Mouse (Mus musculus) hindbrain, embryonic 16.5 days (tissue): ENCODE data around the gene Nudt22. TPM values are rescaled to one million over a fixed set of nuclear protein-coding genes. Genes with fewer than 3 reads are reported as not detected.
"Not testable (repeated sequence)": the region's sequence is repeated elsewhere in the genome, so short reads cannot be mapped to it uniquely, and the experiment has no call there.

Experiments used
- ATAC-seq: fragments of 200-750 bp; cut with Nextera tagmentation; 2 replicates; pipeline ENCODE4 v1.8.0; 2017; ENCODE audit warnings: moderate TSS enrichment, moderate library complexity
- H3K27ac ChIP-seq: fragments of 300-500 bp; sonication (generic); 2 replicates; pipeline ENCODE4 v1.5.1; 2014; ENCODE audit warnings: low read depth, mild to moderate bottlenecking, control low read depth, low read length, moderate library complexity
- H3K27me3 ChIP-seq: fragments of 300-500 bp; sonication (generic); replicated peaks from 2 replicates; pipeline ENCODE4 v1.6.1; 2014; ENCODE audit warnings: low read length; ENCODE audit not compliant: control insufficient read depth, insufficient read depth
- H3K36me3 ChIP-seq: fragments of 300-500 bp; sonication (generic); 2 replicates; pipeline ENCODE4 v1.6.1; 2014; ENCODE audit warnings: mild to moderate bottlenecking, low read length, moderate library complexity, mixed read lengths; ENCODE audit not compliant: control insufficient read depth, insufficient read depth
- H3K4me1 ChIP-seq: fragments of 300-500 bp; sonication (generic); 2 replicates; pipeline ENCODE4 v1.6.1; 2014; ENCODE audit warnings: low read depth, low read length; ENCODE audit not compliant: control insufficient read depth, insufficient read depth
- H3K4me2 ChIP-seq: fragments of 300-500 bp; sonication (generic); 2 replicates; pipeline ENCODE4 v1.6.1; 2014; ENCODE audit warnings: mild to moderate bottlenecking, low read length, control low read depth, moderate library complexity
- H3K4me3 ChIP-seq: fragments of 300-500 bp; sonication (generic); 2 replicates; pipeline ENCODE4 v1.5.1; 2014; ENCODE audit warnings: mild to moderate bottlenecking, low read length, control low read depth, moderate library complexity
- H3K9ac ChIP-seq: fragments of 300-500 bp; sonication (generic); 2 replicates; pipeline ENCODE4 v1.6.1; 2014; ENCODE audit warnings: low read depth, mild to moderate bottlenecking, control low read depth, low read length, moderate library complexity
- H3K9me3 ChIP-seq: fragments of 300-500 bp; sonication (generic); 2 replicates; pipeline ENCODE4 v1.6.1; 2014; ENCODE audit warnings: mild to moderate bottlenecking, low read length, moderate library complexity; ENCODE audit not compliant: control insufficient read depth
- WGBS: fragments of 180-500 bp; shearing (Covaris S2); extraction: QIAGEN DNeasy Blood & Tissue Kit; methylation state at CpG from one replicate; pipeline ENCODE4 v1.1.7; 2014; 5-methylcytosine and 5-hydroxymethylcytosine counted together
- polyA plus RNA-seq: library from polyadenylated mRNA; unstranded; fragments of >200 nt; fragmentation: Nextera tagmentation; extraction: Ambion mirVana; gene quantifications from 2 replicates; pipeline ENCODE4 v1.2.1, GENCODE M21; 2015

Gene Nudt22
- polyA plus RNA-seq, 1 experiment from 2014 or later, result 21.8 TPM

GRCm38 (mm10) chr19:6999360-7000063, 3.6 kb upstream of the Nudt22 start:
- 97% methylated on average over 19 of the region's 19 CpGs for WGBS
- H3K4me1 ChIP-seq, result peaks cover 23% of the 10 kb centered on the region
- no peaks in the 10 kb centered on the region for H3K9me3 ChIP-seq
- no peak overlapping the region for H3K4me3 ChIP-seq
- H3K27ac ChIP-seq, result no peak overlapping the region
- H3K36me3 ChIP-seq, result peaks cover 16% of the 10 kb centered on the region
- H3K4me2 ChIP-seq, result no peak overlapping the region
- H3K27me3 ChIP-seq, result no peaks in the 10 kb centered on the region
- ATAC-seq, result no peak
- no peak overlapping the region for H3K9ac ChIP-seq

DNA sequence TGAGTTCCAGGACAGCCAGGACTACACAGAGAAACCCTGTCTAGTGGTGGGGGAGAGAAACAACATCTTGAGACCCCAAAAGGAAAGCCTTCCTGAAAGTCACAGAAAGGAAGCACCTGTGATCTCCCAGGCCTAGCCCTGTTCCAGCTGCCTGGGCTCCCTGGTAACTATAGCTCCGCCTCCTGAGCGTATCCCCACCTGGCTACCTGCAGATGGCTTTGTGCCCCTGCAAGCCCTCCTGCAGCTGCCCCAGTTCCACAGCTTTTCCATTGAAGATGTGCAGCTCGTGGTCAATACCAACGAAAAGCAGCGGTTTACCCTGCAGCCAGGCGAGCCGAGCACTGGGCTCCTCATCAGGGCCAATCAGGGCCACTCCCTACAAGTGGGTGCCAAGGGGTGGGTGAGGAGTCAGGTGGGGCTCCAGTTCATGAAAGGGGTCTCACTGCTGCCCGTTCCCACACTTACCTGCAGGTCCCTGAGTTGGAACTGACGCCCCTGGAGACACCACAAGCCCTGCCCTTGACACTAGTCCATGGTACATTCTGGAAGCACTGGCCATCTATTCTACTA, 1.9 kb upstream of the Nudt22 start:
- WGBS, result 79% methylated on average over 9 of the region's 9 CpGs
- Histone ChIP-seq H3K9ac (no peak overlapping the region), H3K9me3 (no peaks in the 10 kb centered on the region), H3K4me1 (peaks cover 29% of the 10 kb centered on the region), H3K27me3 (no peaks in the 10 kb centered on the region), H3K4me3 (no peak overlapping the region), H3K36me3 (peaks cover 16% of the 10 kb centered on the region), H3K4me2 (no peak overlapping the region), H3K27ac (no peak overlapping the region)
- ATAC-seq, result no peak

DNA sequence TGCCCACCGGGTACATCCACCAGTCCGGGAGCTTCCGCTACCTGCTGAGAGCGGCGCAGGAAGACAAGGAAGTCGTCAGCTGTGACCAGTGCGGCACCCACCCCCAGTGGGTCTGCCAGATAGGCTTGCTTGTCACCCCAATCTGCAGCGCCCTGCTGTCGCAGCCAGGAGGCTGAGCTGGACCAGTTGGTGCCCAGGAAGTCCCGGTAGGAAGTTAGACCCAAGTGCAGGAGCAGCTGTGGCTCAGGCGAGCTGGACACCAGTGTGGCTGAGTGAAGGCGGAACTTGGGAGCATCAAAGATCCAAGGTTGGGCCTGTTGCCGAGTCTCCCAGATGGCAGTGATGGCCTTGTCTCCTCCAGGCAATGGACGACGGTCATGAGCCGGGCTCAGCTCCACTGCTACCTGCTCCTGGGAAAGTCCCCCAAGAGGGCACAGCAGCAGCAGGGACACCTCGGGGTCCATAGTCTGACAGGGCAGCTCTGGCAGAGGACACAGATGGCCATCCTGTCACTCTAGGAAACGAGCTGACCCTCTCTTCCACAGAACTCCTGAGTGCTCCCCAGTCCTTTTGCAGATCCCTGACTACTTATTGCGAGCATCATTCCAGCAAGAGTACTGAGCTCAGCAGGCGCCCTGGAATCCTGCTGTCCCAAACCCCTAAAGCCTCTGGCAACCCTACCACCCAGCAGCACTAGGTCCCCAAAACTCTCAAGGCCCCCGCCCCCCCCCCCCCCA, 494 bp downstream of the Nudt22 start:
- H3K4me3 ChIP-seq, result peak overlapping the region; percentile 69
- peak overlapping the region; percentile 83 for H3K9ac ChIP-seq
- H3K27ac ChIP-seq, result peak overlapping the region; percentile 39; the same call in 1 of the 2 replicates
- peaks cover 16% of the 10 kb centered on the region for H3K36me3 ChIP-seq
- no peaks in the 10 kb centered on the region for H3K9me3 ChIP-seq
- H3K4me1 ChIP-seq, result peaks cover 35% of the 10 kb centered on the region
- H3K4me2 ChIP-seq, result peak overlapping the region; percentile 75
- no peak for ATAC-seq
- H3K27me3 ChIP-seq, result no peaks in the 10 kb centered on the region
- WGBS, result 45% methylated on average over 21 of the region's 21 CpGs

DNA sequence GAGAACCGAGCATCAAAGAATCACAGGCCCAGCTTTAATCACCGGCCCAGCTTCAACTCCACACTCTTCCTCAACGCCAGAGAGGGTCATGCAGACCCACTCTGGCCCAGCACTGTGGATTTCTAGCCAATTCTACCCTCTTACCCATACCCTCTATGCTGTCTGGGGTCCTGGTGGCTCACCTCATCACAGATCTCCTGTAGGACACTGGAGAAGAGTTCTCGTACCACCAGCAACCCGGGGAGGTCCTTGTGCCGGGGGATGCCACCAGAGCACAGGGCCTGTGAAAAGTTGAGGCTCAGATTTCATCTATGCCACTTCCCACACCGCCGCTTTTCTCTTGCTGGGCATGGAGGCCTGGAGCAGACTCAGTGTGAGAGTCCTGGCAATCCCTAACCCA, 1.4 kb downstream of the Nudt22 start:
- H3K27me3 ChIP-seq, result no peaks in the 10 kb centered on the region
- no peak overlapping the region for H3K9ac ChIP-seq
- no peak overlapping the region for H3K4me2 ChIP-seq
- H3K4me3 ChIP-seq, result no peak overlapping the region
- ATAC-seq, result no peak
- peaks cover 35% of the 10 kb centered on the region for H3K4me1 ChIP-seq
- peaks cover 8% of the 10 kb centered on the region for H3K36me3 ChIP-seq
- H3K9me3 ChIP-seq, result no peaks in the 10 kb centered on the region
- 85% methylated on average over 8 of the region's 8 CpGs for WGBS
- no peak overlapping the region for H3K27ac ChIP-seq

DNA sequence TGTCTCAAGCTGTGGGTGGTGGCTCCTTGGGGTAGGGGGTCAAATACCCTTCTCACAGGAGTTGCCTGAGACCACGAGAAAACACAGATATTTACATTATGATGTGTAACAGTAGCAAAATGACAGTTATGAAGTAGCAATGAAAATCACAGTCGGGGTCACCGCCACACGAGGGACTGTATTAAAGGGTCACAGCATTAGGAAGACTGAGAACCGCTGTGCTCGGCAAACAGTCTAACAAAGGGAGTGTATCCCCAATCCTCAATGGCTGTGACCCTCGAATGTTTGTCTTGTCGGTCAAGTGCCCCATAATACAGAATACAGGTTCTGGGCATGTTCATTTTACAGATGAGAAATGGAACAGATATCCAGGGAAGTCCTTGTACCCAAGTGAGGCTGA, 1.9 kb downstream of the Nudt22 start:
- Histone ChIP-seq H3K9me3 (no peaks in the 10 kb centered on the region), H3K4me3 (no peak overlapping the region), H3K9ac (no peak overlapping the region), H3K4me1 (peaks cover 35% of the 10 kb centered on the region), H3K27me3 (no peaks in the 10 kb centered on the region), H3K4me2 (no peak overlapping the region), H3K27ac (no peak overlapping the region), H3K36me3 (peaks cover 4% of the 10 kb centered on the region)
- WGBS, result 84% methylated on average over 8 of the region's 8 CpGs
- no peak for ATAC-seq

- ATAC-seq, result no peak
- Histone ChIP-seq H3K27ac (no peak overlapping the region), H3K9me3 (no peaks in the 10 kb centered on the region), H3K4me1 (peaks cover 36% of the 10 kb centered on the region), H3K27me3 (no peaks in the 10 kb centered on the region), H3K4me3 (peak overlapping the region; percentile 41), H3K36me3 (no peaks in the 10 kb centered on the region), H3K9ac (peak overlapping the region; percentile 50), H3K4me2 (peak overlapping the region; percentile 70)
- WGBS, result 61% methylated on average over 14 of the region's 14 CpGs
Measured at GRCm38 (mm10) chr19:6993011-6993770, 2.7 kb downstream of the Nudt22 start.

- ATAC-seq, result peak; percentile 92
- peak within 1 kb of the TSS; percentile 70 for H3K4me2 ChIP-seq
Measured at GRCm38 (mm10) chr19:6992011-6992858, 3.7 kb downstream of the Nudt22 start, which contains the start of gene Dnajc4. Gene Dnajc4, minus strand, starts transcription at chr19:6992572.

DNA sequence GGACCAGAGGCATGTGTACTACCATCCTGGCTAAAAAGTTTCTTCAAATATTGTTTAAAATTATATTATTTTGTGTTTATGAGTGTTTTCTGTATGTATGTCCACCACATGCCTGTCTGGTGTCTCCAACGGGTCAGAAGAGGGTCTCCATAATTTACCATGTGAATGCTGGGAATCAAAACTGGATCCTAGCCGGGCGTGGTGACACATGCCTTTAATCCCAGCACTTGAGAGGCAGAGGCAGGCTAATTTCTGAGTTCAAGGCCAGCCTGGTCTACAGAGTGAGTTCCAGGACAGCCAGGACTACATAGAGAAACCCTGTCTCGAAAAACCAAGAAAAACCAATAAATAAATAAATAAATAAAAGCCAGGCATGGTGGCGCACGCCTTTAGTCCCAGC, 4.8 kb downstream of the Nudt22 start:
- peaks cover 37% of the 10 kb centered on the region for H3K4me1 ChIP-seq
- H3K27ac ChIP-seq, result not testable (repeated sequence)

More at GRCm38 (mm10) chr19:6992011-6992858, 3.7 kb downstream of the Nudt22 start, which contains the start of gene Dnajc4:
- Histone ChIP-seq H3K9me3 (no peaks in the 10 kb centered on the region), H3K27ac (peak within 1 kb of the TSS; percentile 26), H3K4me1 (peaks cover 38% of the 10 kb centered on the region), H3K9ac (peak within 1 kb of the TSS; percentile 62), H3K27me3 (no peaks in the 10 kb centered on the region), H3K4me3 (peak within 1 kb of the TSS; percentile 41), H3K36me3 (no peaks in the 10 kb centered on the region)
- 1% methylated on average over 37 of the region's 37 CpGs for WGBS

More for the DNA sequence above, 4.8 kb downstream of the Nudt22 start:
- not testable (repeated sequence) for H3K36me3 ChIP-seq, H3K27me3 ChIP-seq, H3K4me2 ChIP-seq, H3K9ac ChIP-seq, H3K9me3 ChIP-seq, ATAC-seq, H3K4me3 ChIP-seq
- 93% methylated on average over 6 of the region's 6 CpGs for WGBS
